23 mouse cellular contexts compared by ENCODE assay signal in the genomic region with DNA sequence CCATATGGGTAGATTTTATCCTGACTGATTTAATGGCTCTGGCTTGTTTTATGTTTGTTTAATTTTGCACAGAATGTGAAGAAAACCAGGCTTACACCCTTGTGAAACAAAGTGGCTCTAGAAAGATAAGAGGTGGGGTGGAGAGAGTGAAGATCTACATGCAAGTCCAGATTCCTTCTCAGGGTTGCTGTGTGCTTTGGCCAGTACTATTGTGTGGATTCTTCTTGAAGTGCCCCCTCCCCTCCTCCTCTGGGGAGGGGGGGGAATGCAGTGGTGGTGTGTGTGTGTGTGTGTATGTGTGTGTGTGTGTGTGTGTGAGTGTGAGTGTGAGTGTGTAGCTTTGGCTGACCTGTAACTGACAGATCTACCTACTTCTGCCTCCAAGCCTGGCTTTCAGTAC. TPM values are rescaled to one million over a fixed set of nuclear protein-coding genes. Genes with fewer than 3 reads are reported as not detected.
"Had no signal": no experiment of that assay in that cellular context is flagged by ENCODE, and none has a peak within 500 bp of the region (broad histone marks: within the 10 kb centered on the region; RNA-seq: fewer than 3 reads in every experiment).

No protein-coding gene starts in this region.

- H3K9ac ChIP-seq: kidney, embryonic 15.5 days; limb, embryonic 12.5 days; limb, embryonic 15.5 days; liver, embryonic 14.5 days; liver, postnatal 0 days; midbrain, embryonic 13.5 days; neural tube, embryonic 13.5 days had no signal

- ATAC-seq: intestine, postnatal 0 days; liver, postnatal 0 days; midbrain, embryonic 13.5 days; midbrain, embryonic 16.5 days had no signal

- H3K4me3 ChIP-seq: kidney, embryonic 15.5 days; limb, embryonic 12.5 days; limb, embryonic 15.5 days; megakaryocyte, embryonic 14.5 days; midbrain, embryonic 10.5 days; midbrain, embryonic 13.5 days; myocyte; neural tube, embryonic 13.5 days had no signal

- H3K9me3 ChIP-seq: kidney, embryonic 15.5 days; limb, embryonic 12.5 days; limb, embryonic 15.5 days; megakaryocyte, embryonic 14.5 days; midbrain, embryonic 10.5 days; midbrain, embryonic 13.5 days; neural tube, embryonic 13.5 days had no signal

- H3K27ac ChIP-seq: kidney, embryonic 15.5 days; limb, embryonic 12.5 days; limb, embryonic 15.5 days; liver, embryonic 14.5 days; macrophage; midbrain, embryonic 10.5 days; midbrain, embryonic 13.5 days; neural tube, embryonic 13.5 days had no signal

- H3K4me2 ChIP-seq: kidney, embryonic 15.5 days; limb, embryonic 12.5 days; limb, embryonic 15.5 days; liver, embryonic 11.5 days; midbrain, embryonic 13.5 days; neural tube, embryonic 13.5 days had no signal

- DNase-seq: kidney, adult 8-10 months; kidney, postnatal 10 days; kidney, postnatal 36 days; left cerebral cortex, postnatal 4 days; liver, postnatal 0 days; thymus, adult 18-20 months; thymus, postnatal 36 days had no signal

- H3K27me3 ChIP-seq: kidney, embryonic 15.5 days; limb, embryonic 12.5 days; limb, embryonic 15.5 days; megakaryocyte, embryonic 14.5 days; midbrain, embryonic 13.5 days; neural tube, embryonic 13.5 days had no signal

RNA-seq across cellular contexts. Expression of a gene that starts 19.1 kb away (rescaled TPM):
- polyA plus RNA-seq: intestine, postnatal 0 days; kidney, embryonic 15.5 days; limb, embryonic 15.5 days; liver, embryonic 11.5 days; macrophage; midbrain, embryonic 13.5 days; myocyte; neural tube, embryonic 13.5 days; small intestine, adult 2 months; stomach, embryonic 16.5 days; urinary bladder, adult 2 months had no signal
